Mouse (Mus musculus) thymus, adult 2 months (tissue): Measurements from ENCODE around the gene Ssc4d.

Source experiments
- CTCF ChIP-seq: fragments of 200-500 bp; IDR thresholded peaks from 2 replicates; pipeline ENCODE4 v1.5.1; 2012; ENCODE audit warnings: mild to moderate bottlenecking, control low read depth, low read length, moderate library complexity, borderline replicate concordance; ENCODE audit not compliant: control insufficient read depth, poor library complexity, insufficient read depth; ENCODE audit errors: extremely low read depth
- POLR2A ChIP-seq: fragments of 200-500 bp; IDR thresholded peaks from 2 replicates; pipeline ENCODE4 v1.6.1; 2012; ENCODE audit warnings: mild to moderate bottlenecking, low read length, control low read depth, moderate library complexity; ENCODE audit not compliant: control insufficient read depth, poor library complexity, insufficient read depth; ENCODE audit errors: extremely low read depth

DNA sequence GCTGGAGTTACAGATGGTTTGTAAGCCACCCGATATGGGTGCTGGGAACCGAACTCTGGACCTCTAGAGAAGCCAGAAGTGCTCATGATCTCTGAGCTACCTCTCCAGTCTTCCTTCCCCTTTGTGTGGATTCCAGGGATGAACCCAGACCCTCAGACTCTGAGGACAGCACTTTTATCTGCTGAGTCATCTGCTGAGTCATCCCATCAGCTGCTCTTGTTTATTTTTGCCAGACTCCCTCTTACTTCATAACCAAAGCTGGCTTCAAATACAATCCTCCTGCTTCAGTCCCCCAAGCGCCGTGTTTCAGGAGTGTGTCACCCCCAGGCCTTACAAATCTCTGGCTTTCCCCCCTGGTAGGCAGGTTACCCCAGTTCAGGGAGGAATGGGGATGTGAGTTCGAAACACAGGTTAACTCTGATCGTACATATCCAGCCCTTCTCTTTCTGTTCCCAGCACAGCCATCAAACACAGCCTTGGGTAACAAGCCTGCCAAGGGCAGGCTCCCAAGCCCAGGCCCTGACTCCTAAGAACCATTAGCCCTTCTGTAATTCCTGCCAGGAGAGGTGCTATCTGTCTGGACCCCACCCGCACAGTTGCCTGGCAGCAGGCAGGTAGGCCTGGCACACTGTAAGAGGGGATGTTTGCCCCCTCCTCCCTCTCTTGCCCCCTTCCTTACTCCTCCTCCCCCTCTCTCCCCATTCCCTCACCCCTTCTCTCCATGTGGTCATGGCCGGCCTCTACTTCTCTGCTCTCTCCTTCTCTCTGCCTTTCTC lies 1.8 kb upstream of the Ssc4d start:
- TF ChIP-seq CTCF: no peak
- no peak for TF ChIP-seq POLR2A
